Mouse (Mus musculus) liver, embryonic 14.5 days (tissue): Measurements from ENCODE around the gene Neurog3.

ENCODE experiments used
- CTCF ChIP-seq: IDR thresholded peaks from 2 replicates; pipeline ENCODE4 v1.5.1; 2016; ENCODE audit warnings: antibody characterized with exemption, low read depth, control low read depth
- EP300 ChIP-seq: IDR thresholded peaks from 2 replicates; pipeline ENCODE4 v1.6.1; 2016; ENCODE audit warnings: antibody characterized with exemption, low read depth

GRCm38 (mm10) chr10:62138040-62138439 lies 5.2 kb downstream of the Neurog3 start:
- TF ChIP-seq EP300: no peak
- TF ChIP-seq CTCF: no peak
